Mouse (Mus musculus): ENCODE measurements around the gene Bcl6b.

Bcl6b gene

DNA sequence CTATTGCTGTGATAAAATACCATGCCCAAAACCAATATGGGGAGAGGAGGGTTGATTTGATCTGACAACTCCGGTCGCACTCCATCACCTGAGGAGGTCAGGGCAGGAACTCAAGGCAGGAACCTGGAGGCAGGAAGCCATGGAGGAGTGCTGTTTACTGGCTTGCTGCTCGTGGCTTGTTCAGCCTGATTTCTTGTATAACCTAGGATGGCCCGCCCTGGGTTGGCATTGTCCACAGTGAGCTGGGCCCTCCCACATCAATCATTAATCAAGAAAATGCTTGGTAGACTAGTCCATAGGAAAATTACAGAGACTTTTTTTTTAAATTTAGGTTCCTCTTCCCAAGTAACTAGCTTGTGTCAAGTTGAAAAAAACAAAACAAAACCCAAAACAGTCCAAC is 55.1 kb downstream of the Bcl6b start:
- DNase-seq (ENCODE audit: low spot score in 2 of 2): no peak

Measured in cerebellum, postnatal 4 days (tissue).